Mouse (Mus musculus) cerebral cortex, adult 2 months (tissue): Measurements from ENCODE around the gene Yipf2.

Experiments used
- WGBS: fragments of 180-500 bp; shearing (Covaris S2); methylation state at CpG from one replicate; pipeline ENCODE4 v1.1.7; 2018; 5-methylcytosine and 5-hydroxymethylcytosine counted together

The Yipf2 gene

DNA sequence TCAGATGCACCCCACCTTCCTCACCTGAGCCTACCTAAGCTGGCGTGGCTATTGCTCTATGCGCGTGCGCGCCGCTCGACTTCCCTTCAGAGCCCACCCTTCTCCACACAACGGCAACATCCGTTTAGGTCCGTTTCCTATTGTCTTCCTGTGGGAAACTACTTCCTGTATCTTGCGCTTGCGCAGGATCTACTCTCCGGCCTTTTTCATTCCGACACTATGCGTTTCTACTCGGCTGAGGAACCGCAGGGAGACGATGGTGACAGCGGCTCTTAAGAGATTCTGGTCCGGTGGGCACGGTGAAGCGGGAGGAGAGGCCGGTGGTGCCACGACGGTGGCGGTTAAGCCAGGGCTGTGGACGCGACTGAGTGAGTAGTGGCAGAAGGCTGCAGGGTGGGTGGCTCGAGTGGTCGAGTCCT lies at the start of gene Yipf2, which contains the start of gene Timm29:
Yipf2 (minus strand) TSS at position 126 of the 419 bp plus-strand sequence.
Timm29 (plus strand) TSS at position 20 of the 419 bp plus-strand sequence.
- WGBS = under 1% methylated on average over 30 of the region's 30 CpGs

DNA sequence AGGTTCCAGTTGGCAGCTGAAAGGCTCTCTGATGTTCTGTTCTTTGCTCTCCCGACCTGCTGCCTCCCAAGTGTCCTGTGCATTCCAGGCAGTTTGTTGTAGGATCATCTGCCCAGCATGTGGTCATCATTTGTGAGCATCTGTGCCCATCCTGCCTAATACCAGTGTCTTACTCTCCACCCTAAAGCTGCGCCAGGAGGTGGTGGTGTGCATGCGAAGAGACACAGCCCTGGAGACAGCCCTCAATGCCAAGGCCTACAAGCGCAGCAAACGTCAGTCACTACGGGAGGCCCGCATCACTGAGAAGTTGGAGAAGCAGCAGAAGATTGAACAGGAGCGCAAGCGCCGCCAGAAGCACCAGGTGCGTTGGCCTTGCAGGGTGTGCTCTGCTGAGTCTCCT lies 46.4 kb upstream of the Yipf2 start:
- 93% methylated on average over 11 of the region's 11 CpGs for WGBS

- 39% methylated on average over 7 of the region's 7 CpGs for WGBS
Measured at GRCm38 (mm10) chr9:21635639-21636038, 43.0 kb upstream of the Yipf2 start.

- WGBS = 59% methylated on average over 3 of the region's 3 CpGs
Measured at GRCm38 (mm10) chr9:21633106-21633505, 40.5 kb upstream of the Yipf2 start.

- WGBS = 64% methylated on average over 3 of the region's 3 CpGs
Measured at GRCm38 (mm10) chr9:21630673-21631072, 38.0 kb upstream of the Yipf2 start.

DNA sequence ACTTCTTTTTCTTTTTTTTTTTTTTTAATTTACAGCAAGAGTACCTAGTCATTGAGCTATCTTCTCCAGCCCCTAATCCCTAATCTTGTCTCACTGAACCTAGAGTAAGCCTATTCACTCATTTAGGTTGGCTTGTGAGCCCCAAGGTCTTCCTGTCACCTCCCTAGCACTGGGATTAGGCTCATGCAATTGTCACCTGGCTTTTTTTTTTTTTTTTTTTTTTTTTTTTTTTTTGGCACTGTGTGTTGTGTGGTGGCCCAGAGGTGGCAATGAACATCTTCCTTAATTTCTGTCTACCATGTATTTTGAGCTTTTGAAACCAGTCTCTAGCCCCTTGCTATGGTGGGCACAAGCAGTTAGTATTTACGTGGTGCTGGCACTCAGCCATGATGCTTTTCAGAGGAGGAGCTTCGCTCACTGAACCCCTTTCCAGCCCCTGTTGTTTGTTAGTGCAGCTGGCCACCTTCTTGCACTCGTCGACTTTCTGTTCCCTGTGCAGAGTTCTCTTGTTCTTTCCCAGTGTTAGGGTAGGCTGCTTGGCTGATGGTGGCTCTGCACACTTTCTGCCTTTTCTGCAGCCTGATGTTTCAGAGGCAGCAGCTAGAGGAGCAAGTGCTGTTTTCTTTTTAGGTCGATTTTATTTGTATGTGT lies 34.6 kb upstream of the Yipf2 start:
- WGBS = 46% methylated on average over 5 of the region's 5 CpGs

- 81% methylated on average over 10 of the region's 10 CpGs for WGBS
Measured at GRCm38 (mm10) chr9:21625342-21626339, 33.0 kb upstream of the Yipf2 start.

DNA sequence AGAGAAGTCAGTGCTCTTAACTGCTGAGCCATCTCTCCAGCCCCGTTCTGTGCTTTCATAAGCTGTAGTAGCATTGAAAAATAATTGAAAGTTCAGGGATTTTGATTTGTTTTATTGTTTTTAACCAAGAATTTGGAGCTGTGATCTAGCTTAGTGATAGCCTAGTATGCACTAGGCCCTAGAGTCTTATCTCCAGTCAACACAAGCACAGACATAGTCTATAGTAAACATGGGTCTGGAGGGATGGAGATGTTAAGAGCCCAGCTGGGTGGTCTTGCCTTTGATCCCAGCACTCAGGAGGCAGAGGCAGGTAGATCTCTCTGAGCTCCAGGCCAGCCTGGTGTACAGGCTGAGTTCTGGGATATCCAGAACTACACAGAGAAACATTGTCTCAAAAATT lies 30.0 kb upstream of the Yipf2 start:
- 95% methylated on average over 1 of the region's 1 CpGs for WGBS

- 77% methylated on average over 4 of the region's 4 CpGs for WGBS
Measured at GRCm38 (mm10) chr9:21620229-21620628, 27.6 kb upstream of the Yipf2 start.

- 2% methylated on average over 10 of the region's 10 CpGs for WGBS
Measured at GRCm38 (mm10) chr9:21617066-21617465, 24.4 kb upstream of the Yipf2 start.

DNA sequence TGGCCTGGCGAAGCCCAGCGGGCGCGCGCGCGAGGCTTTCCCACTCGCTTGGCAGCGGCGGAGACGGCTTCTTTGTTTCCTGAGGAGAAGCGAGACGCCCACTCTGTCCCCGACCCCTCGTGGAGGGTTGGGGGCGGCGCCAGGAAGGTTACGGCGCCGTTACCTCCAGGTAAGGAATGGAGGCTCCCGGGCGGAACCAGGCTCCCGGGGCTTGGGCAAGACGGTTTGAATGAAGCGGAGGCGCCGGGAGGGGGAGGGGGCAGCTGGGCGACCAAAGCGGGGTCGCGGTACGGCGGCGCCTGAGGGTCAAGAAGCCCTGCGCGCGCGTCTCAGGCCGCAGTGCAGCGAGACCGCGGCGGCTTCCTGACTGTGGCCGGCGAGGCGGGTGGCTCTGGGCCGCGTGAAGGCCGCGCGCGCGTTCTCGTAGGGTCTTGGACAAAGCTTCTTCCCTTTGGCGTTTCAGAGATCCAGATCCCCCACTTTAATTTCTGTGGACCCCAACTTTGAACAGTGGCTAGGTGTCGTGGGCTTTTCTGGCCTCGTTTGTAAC lies 23.7 kb upstream of the Yipf2 start:
- under 1% methylated on average over 57 of the region's 57 CpGs for WGBS

GRCm38 (mm10) chr9:21615617-21616231 lies 23.1 kb upstream of the Yipf2 start, which contains the start of gene Smarca4:
Gene Smarca4 (plus strand): TSS chr9:21616169.
- WGBS = under 1% methylated on average over 45 of the region's 45 CpGs

GRCm38 (mm10) chr9:21614864-21615616 lies 22.4 kb upstream of the Yipf2 start:
- WGBS = 65% methylated on average over 15 of the region's 15 CpGs

GRCm38 (mm10) chr9:21609861-21610260 lies 17.2 kb upstream of the Yipf2 start:
- 89% methylated on average over 1 of the region's 1 CpGs for WGBS

- WGBS = 86% methylated on average over 1 of the region's 1 CpGs
Measured at GRCm38 (mm10) chr9:21606648-21607047, 14.0 kb upstream of the Yipf2 start.

DNA sequence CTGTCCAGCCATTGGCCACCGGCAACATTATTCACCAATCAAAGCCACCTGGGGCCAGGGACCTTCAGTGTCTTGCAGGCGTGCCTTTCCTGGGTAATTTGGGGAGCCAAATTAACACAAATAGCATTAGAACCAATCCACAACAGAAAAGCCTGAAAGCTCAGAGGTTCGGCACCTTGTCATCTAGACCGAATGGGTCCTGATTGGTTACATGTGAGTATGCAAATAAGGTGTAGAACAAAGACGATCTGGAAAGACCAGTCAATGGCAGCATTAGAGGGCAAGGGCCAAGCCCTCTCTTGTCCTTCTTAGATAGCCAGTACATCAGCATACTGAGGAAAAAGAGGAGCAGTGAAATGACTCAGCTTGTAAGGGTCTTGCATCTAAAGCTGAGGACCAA lies 13.2 kb upstream of the Yipf2 start:
- 84% methylated on average over 5 of the region's 5 CpGs for WGBS

DNA sequence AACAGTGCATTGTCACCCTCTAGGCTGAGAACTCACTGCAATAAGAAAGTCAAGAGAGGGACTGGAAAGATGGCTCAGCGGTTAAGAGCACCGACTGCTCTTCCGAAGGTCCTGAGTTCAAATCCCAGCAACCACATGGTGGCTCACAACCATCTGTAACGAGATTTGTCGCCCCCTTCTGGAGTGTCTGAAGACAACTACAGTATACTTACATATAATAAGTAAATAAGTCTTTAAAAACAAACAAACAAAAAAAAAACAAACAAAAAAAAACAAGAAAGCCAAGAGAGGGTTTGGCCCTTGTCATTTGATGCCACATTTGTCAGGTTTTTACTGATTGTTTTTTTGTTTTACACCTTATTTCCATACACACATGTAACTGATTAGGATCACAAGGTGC lies 11.5 kb upstream of the Yipf2 start:
- WGBS = 81% methylated on average over 5 of the region's 5 CpGs

- 49% methylated on average over 10 of the region's 10 CpGs for WGBS
Measured at GRCm38 (mm10) chr9:21601722-21602399, 9.2 kb upstream of the Yipf2 start.

- WGBS = 81% methylated on average over 2 of the region's 2 CpGs
Measured at GRCm38 (mm10) chr9:21601073-21601472, 8.4 kb upstream of the Yipf2 start.

DNA sequence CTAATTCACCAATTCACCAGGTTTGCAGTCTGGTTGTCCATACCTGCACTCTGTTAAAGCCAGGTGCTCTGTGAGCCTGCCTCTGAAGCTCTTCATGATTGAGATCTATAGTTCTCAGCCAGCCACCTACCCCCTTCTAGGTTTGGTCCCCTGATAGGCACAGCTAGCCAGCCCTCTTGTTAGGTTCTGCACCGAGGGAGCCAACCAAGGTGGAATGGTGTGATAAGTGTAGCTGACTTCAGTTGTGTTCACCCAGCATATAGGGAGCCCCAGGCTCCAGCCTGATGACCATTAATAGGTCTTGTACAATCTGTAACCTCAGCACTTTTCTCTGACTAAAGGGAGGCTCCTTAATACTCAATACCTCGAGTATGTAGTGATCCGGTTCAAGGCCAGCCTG lies 7.6 kb upstream of the Yipf2 start:
- WGBS = 84% methylated on average over 3 of the region's 3 CpGs

DNA sequence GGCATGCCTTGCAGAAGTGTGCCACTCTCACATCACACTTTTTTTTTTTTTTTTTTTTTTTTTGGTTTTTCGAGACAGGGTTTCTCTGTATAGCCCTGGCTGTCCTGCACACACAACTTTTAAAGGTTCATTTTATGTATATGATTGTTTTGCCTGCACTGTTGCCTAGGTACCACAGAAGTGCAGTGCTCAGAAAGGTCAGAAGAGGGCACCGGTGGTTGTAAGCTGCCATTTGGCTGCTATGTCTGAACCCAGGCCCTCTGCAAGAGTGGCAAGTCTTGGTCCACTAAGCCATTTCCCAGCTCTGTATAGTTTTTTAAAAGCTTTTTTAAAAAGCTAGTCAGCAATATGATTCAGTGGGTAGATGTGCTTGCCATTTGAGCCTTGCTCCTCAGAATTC lies 5.6 kb upstream of the Yipf2 start:
- 29% methylated on average over 2 of the region's 2 CpGs for WGBS
